10 mouse cellular contexts compared by ENCODE assay signal in genomic region chr5:21264352-21265021, GRCm38 (mm10).
DNase-seq lines count a peak whose midpoint lies in the region; ATAC-seq and TF ChIP-seq lines count a peak whose summit lies in the region.
"Had no signal": no experiment of that assay in that cellular context is flagged by ENCODE, and none has a peak within 500 bp of the region (broad histone marks: within the 10 kb centered on the region; RNA-seq: fewer than 3 reads in every experiment).

No protein-coding gene starts in this region.

- TF ChIP-seq CTCF in midbrain, postnatal 0 days (IDR thresholded peaks at IDR 0.05): no peak

- no peak overlapping the region for H3K4me3 ChIP-seq in midbrain, embryonic 11.5 days (ENCODE audit: low read depth, low read length)
- no peak overlapping the region for H3K4me3 ChIP-seq in midbrain, postnatal 0 days (ENCODE audit: low read depth, low read length)
- H3K4me3 ChIP-seq in forebrain, embryonic 10.5 days: no peak overlapping the region
- no peak overlapping the region for H3K4me3 ChIP-seq in hindbrain, embryonic 13.5 days
- no peak overlapping the region for H3K4me3 ChIP-seq in neural tube, embryonic 14.5 days (ENCODE audit: low read depth, low read length)
- H3K4me3 ChIP-seq: heart, embryonic 15.5 days; liver, embryonic 13.5 days had no signal

- H3K9me3 ChIP-seq in midbrain, embryonic 11.5 days (ENCODE audit: control insufficient read depth, low read length): no peaks in the 10 kb centered on the region
- H3K9me3 ChIP-seq in midbrain, postnatal 0 days (ENCODE audit: low read length): no peaks in the 10 kb centered on the region
- H3K9me3 ChIP-seq in forebrain, embryonic 10.5 days: no peaks in the 10 kb centered on the region
- H3K9me3 ChIP-seq in hindbrain, embryonic 13.5 days: no peaks in the 10 kb centered on the region
- H3K9me3 ChIP-seq in neural tube, embryonic 14.5 days (ENCODE audit: control insufficient read depth, low read length): no peaks in the 10 kb centered on the region
- H3K9me3 ChIP-seq: heart, embryonic 15.5 days; liver, embryonic 13.5 days had no signal

- WGBS in midbrain, embryonic 11.5 days: 92% methylated on average over 8 of the region's 8 CpGs
- WGBS in midbrain, postnatal 0 days: 76% methylated on average over 8 of the region's 8 CpGs
- 93% methylated on average over 8 of the region's 8 CpGs for WGBS in forebrain, embryonic 10.5 days
- 71% methylated on average over 8 of the region's 8 CpGs for WGBS in hindbrain, embryonic 13.5 days
- 79% methylated on average over 8 of the region's 8 CpGs for WGBS in neural tube, embryonic 14.5 days

- DNase-seq in midbrain, embryonic 11.5 days (ENCODE audit: low spot score, missing footprints): peak; percentile 84
- no peak for DNase-seq in midbrain, postnatal 0 days (ENCODE audit: low spot score)
- no peak for DNase-seq in forebrain, embryonic 10.5 days (ENCODE audit: extremely low spot score, low spot score)
- DNase-seq in urinary bladder, postnatal 14 days (ENCODE audit: low spot score): no peak
- DNase-seq in cerebellum, adult 18-20 months: no peak
- no peak for DNase-seq in spleen, postnatal 10 days (ENCODE audit: low spot score in 2 of 2)

- peaks cover 14% of the 10 kb centered on the region for H3K4me1 ChIP-seq in midbrain, embryonic 11.5 days (ENCODE audit: control insufficient read depth, insufficient read depth, low read length)
- no peaks in the 10 kb centered on the region for H3K4me1 ChIP-seq in midbrain, postnatal 0 days (ENCODE audit: insufficient read depth, low read length)
- H3K4me1 ChIP-seq in forebrain, embryonic 10.5 days: peaks cover 28% of the 10 kb centered on the region
- peaks cover 26% of the 10 kb centered on the region for H3K4me1 ChIP-seq in hindbrain, embryonic 13.5 days (replicated peaks)
- H3K4me1 ChIP-seq in neural tube, embryonic 14.5 days (ENCODE audit: control insufficient read depth, insufficient read depth, low read length): no peaks in the 10 kb centered on the region
- H3K4me1 ChIP-seq: heart, embryonic 15.5 days; liver, embryonic 13.5 days had no signal

- ATAC-seq in midbrain, embryonic 11.5 days (ENCODE audit: low FRiP score): peak; percentile 56
- ATAC-seq in midbrain, postnatal 0 days (ENCODE audit: low FRiP score): no peak
- peak; percentile 56; the same call in 1 of the 2 replicates for ATAC-seq in hindbrain, embryonic 13.5 days (ENCODE audit: low FRiP score)
- ATAC-seq in neural tube, embryonic 14.5 days (ENCODE audit: low read depth): peak; percentile 52; the same call in 1 of the 2 replicates

- no peak overlapping the region for H3K9ac ChIP-seq in midbrain, embryonic 11.5 days (ENCODE audit: low read length)
- H3K9ac ChIP-seq in midbrain, postnatal 0 days (replicated peaks; ENCODE audit: low read length, poor library complexity, severe bottlenecking): no peak overlapping the region
- no peak overlapping the region for H3K9ac ChIP-seq in hindbrain, embryonic 13.5 days
- no peak overlapping the region for H3K9ac ChIP-seq in neural tube, embryonic 14.5 days (replicated peaks; ENCODE audit: low read depth, low read length)
- H3K9ac ChIP-seq: heart, embryonic 15.5 days; liver, embryonic 13.5 days had no signal

- peak overlapping the region; percentile 92 for H3K27ac ChIP-seq in midbrain, embryonic 11.5 days (ENCODE audit: low read depth, low read length)
- no peak overlapping the region for H3K27ac ChIP-seq in midbrain, postnatal 0 days (ENCODE audit: low read depth, low read length)
- peak overlapping the region; percentile 81 for H3K27ac ChIP-seq in forebrain, embryonic 10.5 days
- peak overlapping the region; percentile 80 for H3K27ac ChIP-seq in hindbrain, embryonic 13.5 days
- H3K27ac ChIP-seq in neural tube, embryonic 14.5 days (ENCODE audit: low read depth, low read length): no peak overlapping the region
- H3K27ac ChIP-seq: heart, embryonic 15.5 days; liver, embryonic 13.5 days had no signal

- no peaks in the 10 kb centered on the region for H3K27me3 ChIP-seq in midbrain, embryonic 11.5 days (ENCODE audit: control insufficient read depth, insufficient read depth, low read length)
- no peaks in the 10 kb centered on the region for H3K27me3 ChIP-seq in midbrain, postnatal 0 days (ENCODE audit: insufficient read depth, low read length)
- no peaks in the 10 kb centered on the region for H3K27me3 ChIP-seq in forebrain, embryonic 10.5 days (ENCODE audit: poor library complexity, severe bottlenecking)
- no peaks in the 10 kb centered on the region for H3K27me3 ChIP-seq in hindbrain, embryonic 13.5 days
- H3K27me3 ChIP-seq in neural tube, embryonic 14.5 days (ENCODE audit: control insufficient read depth, insufficient read depth, low read length): no peaks in the 10 kb centered on the region
- H3K27me3 ChIP-seq: heart, embryonic 15.5 days; liver, embryonic 13.5 days had no signal

- no peak overlapping the region for H3K4me2 ChIP-seq in midbrain, embryonic 11.5 days
- H3K4me2 ChIP-seq in midbrain, postnatal 0 days (ENCODE audit: low read depth, low read length, poor library complexity, severe bottlenecking): no peak overlapping the region
- no peak overlapping the region for H3K4me2 ChIP-seq in hindbrain, embryonic 13.5 days
- H3K4me2 ChIP-seq in neural tube, embryonic 14.5 days (ENCODE audit: low read depth, low read length): no peak overlapping the region
- H3K4me2 ChIP-seq: heart, embryonic 15.5 days; liver, embryonic 13.5 days had no signal

- no peaks in the 10 kb centered on the region for H3K36me3 ChIP-seq in midbrain, embryonic 11.5 days (ENCODE audit: control insufficient read depth, insufficient read depth, low read length)
- H3K36me3 ChIP-seq in midbrain, postnatal 0 days (ENCODE audit: insufficient read depth, low read length): no peaks in the 10 kb centered on the region
- no peaks in the 10 kb centered on the region for H3K36me3 ChIP-seq in forebrain, embryonic 10.5 days (replicated peaks)
- H3K36me3 ChIP-seq in hindbrain, embryonic 13.5 days: no peaks in the 10 kb centered on the region
- H3K36me3 ChIP-seq in neural tube, embryonic 14.5 days (ENCODE audit: control insufficient read depth, insufficient read depth, low read length): no peaks in the 10 kb centered on the region
- H3K36me3 ChIP-seq: heart, embryonic 15.5 days; liver, embryonic 13.5 days had no signal

Comparison
In these comparisons a context has a peak if more than half of its experiments do, and no peak if none do; other contexts are left out.
1. H3K27ac ChIP-seq: peak in midbrain, embryonic 11.5 days (single experiment), forebrain, embryonic 10.5 days (single experiment) and hindbrain, embryonic 13.5 days (single experiment); none in midbrain, postnatal 0 days (single experiment) and neural tube, embryonic 14.5 days (single experiment).